Mouse (Mus musculus) erythroblast, embryonic 14.5 days (primary cell): Measurements from ENCODE around the gene Macrod1.

Experiments
- GATA1 ChIP-seq: IDR thresholded peaks from 2 replicates; pipeline ENCODE4 v1.6.1; 2012; ENCODE audit warnings: low read length, inconsistent platforms, mixed read lengths
- TAL1 ChIP-seq: IDR thresholded peaks from 3 replicates; pipeline ENCODE4 v1.6.1; 2012; ENCODE audit warnings: low read length, inconsistent platforms, mixed read lengths

GRCm38 (mm10) chr19:7089842-7090251 lies 33.2 kb downstream of the Macrod1 start:
- TF ChIP-seq TAL1 (no peak), GATA1 (no peak)
